Mouse (Mus musculus) thymus, adult 2 months (tissue): ENCODE measurements around the gene Alox5. TPM values are rescaled to one million over a fixed set of nuclear protein-coding genes. Genes with fewer than 3 reads are reported as not detected.

Source experiments
- DNase-seq: peaks from one replicate; pipeline ENCODE4 v3.0.0; 2021
- H3K27ac ChIP-seq: fragments of 200-500 bp; 2 replicates; pipeline ENCODE4 v1.5.1; 2012; ENCODE audit warnings: low read length, control low read depth; ENCODE audit not compliant: control insufficient read depth, insufficient read depth
- H3K27me3 ChIP-seq: fragments of 200-500 bp; 2 replicates; pipeline ENCODE4 v1.6.1; 2012; ENCODE audit warnings: mild to moderate bottlenecking, low read length, moderate library complexity, mixed read lengths; ENCODE audit not compliant: control insufficient read depth, insufficient read depth
- H3K36me3 ChIP-seq: fragments of 200-500 bp; 2 replicates; pipeline ENCODE4 v1.6.1; 2012; ENCODE audit warnings: mild to moderate bottlenecking, low read length, moderate library complexity; ENCODE audit not compliant: control insufficient read depth, insufficient read depth
- H3K4me1 ChIP-seq: fragments of 200-500 bp; replicated peaks from 2 replicates; pipeline ENCODE4 v1.6.1; 2012; ENCODE audit warnings: low read length; ENCODE audit not compliant: control insufficient read depth, insufficient read depth
- H3K4me3 ChIP-seq: fragments of 200-500 bp; 2 replicates; pipeline ENCODE4 v1.5.1; 2012; ENCODE audit warnings: mild to moderate bottlenecking, low read length, control low read depth, moderate library complexity; ENCODE audit not compliant: control insufficient read depth, insufficient read depth
- CTCF ChIP-seq: fragments of 200-500 bp; IDR thresholded peaks from 2 replicates; pipeline ENCODE4 v1.5.1; 2012; ENCODE audit warnings: mild to moderate bottlenecking, control low read depth, low read length, moderate library complexity, borderline replicate concordance; ENCODE audit not compliant: control insufficient read depth, poor library complexity, insufficient read depth; ENCODE audit errors: extremely low read depth
- POLR2A ChIP-seq: fragments of 200-500 bp; IDR thresholded peaks from 2 replicates; pipeline ENCODE4 v1.6.1; 2012; ENCODE audit warnings: mild to moderate bottlenecking, low read length, control low read depth, moderate library complexity; ENCODE audit not compliant: control insufficient read depth, poor library complexity, insufficient read depth; ENCODE audit errors: extremely low read depth
- WGBS: fragments of 180-500 bp; shearing (Covaris S2); methylation state at CpG from one replicate; pipeline ENCODE4 v1.1.7; 2018; 5-methylcytosine and 5-hydroxymethylcytosine counted together
- polyA plus RNA-seq: library from polyadenylated mRNA; depleted of rRNA; stranded (reverse); fragments of >200 nt; gene quantifications from 2 replicates; pipeline ENCODE4 v1.2.3, GENCODE M21; 2012

Gene Alox5
- polyA plus RNA-seq, 1 experiment, result 5.3 TPM

DNA sequence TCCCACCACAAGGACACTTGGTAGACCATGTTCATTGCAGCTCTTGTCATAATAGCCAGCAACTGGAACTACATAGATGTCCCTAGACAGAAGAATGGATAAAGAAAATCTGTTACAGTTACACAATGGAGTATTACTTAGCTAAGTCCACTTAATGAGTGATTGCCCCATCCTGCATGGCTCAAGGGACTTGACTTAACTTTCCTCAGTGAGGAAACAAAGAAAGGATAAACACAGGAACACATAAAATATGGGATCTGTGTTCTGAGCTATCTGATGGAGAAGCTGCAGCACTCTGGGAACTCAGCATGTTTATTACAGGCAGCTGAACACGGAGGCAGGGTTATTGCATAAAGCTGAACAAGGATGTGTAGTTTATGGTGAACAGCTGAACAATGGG is 24.1 kb upstream of the Alox5 start:
- Histone ChIP-seq H3K4me1 (no peaks in the 10 kb centered on the region), H3K36me3 (no peaks in the 10 kb centered on the region), H3K27ac (no peak overlapping the region), H3K27me3 (no peaks in the 10 kb centered on the region), H3K4me3 (no peak overlapping the region)
- WGBS, result 67% methylated on average over 1 of the region's 1 CpGs
- DNase-seq, result no peak
- TF ChIP-seq POLR2A (no peak), CTCF (no peak)

DNA sequence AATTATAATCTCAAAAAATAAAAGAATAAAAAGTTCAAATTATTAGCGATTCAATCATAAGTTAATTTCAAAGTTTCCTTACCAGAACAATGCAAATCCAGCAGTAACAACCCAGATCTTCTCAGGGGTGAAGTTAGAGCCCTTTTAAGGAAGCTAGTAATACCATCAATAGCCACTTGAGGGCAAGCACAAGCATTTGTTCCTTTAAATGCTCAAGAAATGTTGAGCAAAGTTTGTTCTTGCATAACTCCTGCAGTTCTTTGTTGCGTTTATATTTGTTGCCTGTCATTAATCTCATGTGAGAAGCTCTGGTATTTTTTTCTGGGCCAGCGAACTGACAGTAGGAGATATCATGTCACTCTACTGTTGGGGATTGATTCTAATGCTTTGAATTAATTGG is 7.1 kb upstream of the Alox5 start:
- Histone ChIP-seq H3K4me1 (no peaks in the 10 kb centered on the region), H3K4me3 (no peak overlapping the region), H3K27ac (no peak overlapping the region), H3K36me3 (no peaks in the 10 kb centered on the region), H3K27me3 (no peaks in the 10 kb centered on the region)
- WGBS, result 28% methylated on average over 3 of the region's 3 CpGs
- TF ChIP-seq CTCF (no peak), POLR2A (no peak)
- no peak for DNase-seq

DNA sequence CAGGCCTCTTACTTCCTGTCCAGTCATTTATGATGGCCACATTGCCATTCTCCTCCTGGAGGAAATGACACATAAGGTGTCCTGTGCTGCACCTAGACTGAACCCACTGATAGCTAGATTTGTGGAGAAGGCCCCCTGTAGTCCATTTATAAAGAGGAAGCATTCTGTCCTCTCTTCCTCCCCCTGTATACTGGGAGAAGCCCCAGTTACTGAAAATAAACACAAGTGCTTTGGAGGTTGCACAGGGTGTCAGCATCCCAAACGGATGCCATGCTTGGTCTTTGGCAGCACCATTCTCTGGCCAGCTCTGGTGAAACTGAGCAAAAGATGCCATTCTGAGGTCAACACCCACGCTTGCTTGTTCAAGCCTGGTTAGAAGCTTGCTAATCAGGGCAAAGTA is 1.7 kb downstream of the Alox5 start:
- TF ChIP-seq POLR2A, result no peak
- no peak for TF ChIP-seq CTCF
- Histone ChIP-seq H3K36me3 (no peaks in the 10 kb centered on the region), H3K27me3 (no peaks in the 10 kb centered on the region; the same call in 1 of the 2 replicates), H3K4me1 (peaks cover 4% of the 10 kb centered on the region; the same call in 1 of the 2 replicates), H3K4me3 (no peak overlapping the region), H3K27ac (no peak overlapping the region)
- WGBS, result 83% methylated on average over 2 of the region's 2 CpGs
- DNase-seq, result no peak

DNA sequence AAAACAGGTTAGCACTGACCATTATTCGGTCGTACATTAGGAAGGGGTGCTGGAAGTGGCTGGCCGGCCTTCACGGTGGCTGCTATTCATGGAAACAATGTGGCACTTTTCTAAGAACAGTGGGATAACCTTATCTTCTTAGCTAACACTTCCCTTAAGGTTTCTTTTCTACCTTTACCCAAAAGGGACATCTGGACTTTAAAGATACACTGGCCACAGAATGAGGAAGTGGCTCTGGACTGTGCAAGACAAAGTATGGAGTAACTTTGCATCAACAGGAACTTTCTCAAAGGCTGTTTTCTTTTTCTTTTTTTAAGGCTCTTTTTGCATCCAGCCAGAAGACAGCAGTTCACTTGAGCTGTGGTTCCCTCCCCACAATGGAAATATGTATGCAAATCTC is 2.2 kb downstream of the Alox5 start:
- H3K36me3 ChIP-seq, result no peaks in the 10 kb centered on the region
- WGBS, result 26% methylated on average over 4 of the region's 4 CpGs
- H3K4me1 ChIP-seq, result peaks cover 4% of the 10 kb centered on the region; the same call in 1 of the 2 replicates
- TF ChIP-seq CTCF (no peak), POLR2A (no peak)
- H3K27ac ChIP-seq, result no peak overlapping the region
- H3K27me3 ChIP-seq, result no peaks in the 10 kb centered on the region; the same call in 1 of the 2 replicates
- no peak for DNase-seq
- no peak overlapping the region for H3K4me3 ChIP-seq

DNA sequence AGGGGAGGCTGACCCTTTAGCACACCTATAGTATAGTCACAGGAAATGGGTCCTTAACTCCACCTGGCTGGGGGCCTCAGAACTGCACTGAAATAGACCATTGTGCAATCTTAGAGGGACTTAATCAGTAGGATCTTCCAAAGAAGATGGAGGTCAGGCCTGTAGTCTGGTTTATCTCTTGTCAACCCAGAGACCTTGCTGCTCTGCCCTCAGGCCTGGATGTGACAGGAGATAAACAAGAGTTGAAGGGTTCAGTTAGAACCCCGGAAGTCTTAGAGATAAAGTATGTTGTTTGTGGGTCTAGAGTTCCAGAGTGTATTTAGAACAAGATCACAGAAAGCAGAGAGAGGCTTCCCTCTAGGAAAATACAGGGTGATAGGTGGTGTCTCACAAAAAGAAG is 4.5 kb downstream of the Alox5 start:
- Histone ChIP-seq H3K27ac (no peak overlapping the region), H3K4me3 (no peak overlapping the region), H3K27me3 (no peaks in the 10 kb centered on the region; the same call in 1 of the 2 replicates), H3K36me3 (no peaks in the 10 kb centered on the region), H3K4me1 (peaks cover 4% of the 10 kb centered on the region; the same call in 1 of the 2 replicates)
- no peak for DNase-seq
- TF ChIP-seq CTCF (no peak), POLR2A (no peak)
- WGBS, result 75% methylated on average over 1 of the region's 1 CpGs

DNA sequence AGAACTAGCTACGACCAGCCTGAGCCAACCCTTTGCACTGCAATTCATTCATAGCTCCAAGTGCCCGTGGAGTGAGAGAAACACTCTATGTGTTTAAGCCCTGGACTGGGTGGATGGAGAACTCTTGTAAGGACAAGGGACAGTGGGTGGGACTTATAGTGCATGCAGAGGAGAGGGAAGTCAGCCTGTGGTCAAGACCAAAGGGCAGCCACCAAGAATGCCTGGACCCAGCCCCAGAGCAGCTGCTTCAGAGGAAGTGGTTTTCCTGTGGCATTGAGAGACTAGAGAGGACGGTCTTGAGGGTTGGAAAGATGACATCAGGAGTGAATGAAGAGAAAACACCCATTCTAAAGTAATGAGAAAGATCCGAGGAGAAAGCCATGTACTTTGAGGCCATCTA is 5.2 kb downstream of the Alox5 start:
- H3K36me3 ChIP-seq, result no peaks in the 10 kb centered on the region
- TF ChIP-seq CTCF (no peak), POLR2A (no peak)
- H3K27ac ChIP-seq, result no peak overlapping the region
- no peaks in the 10 kb centered on the region; the same call in 1 of the 2 replicates for H3K27me3 ChIP-seq
- H3K4me3 ChIP-seq, result no peak overlapping the region
- peaks cover 4% of the 10 kb centered on the region; the same call in 1 of the 2 replicates for H3K4me1 ChIP-seq
- 10% methylated on average over 4 of the region's 4 CpGs for WGBS
- DNase-seq, result no peak

DNA sequence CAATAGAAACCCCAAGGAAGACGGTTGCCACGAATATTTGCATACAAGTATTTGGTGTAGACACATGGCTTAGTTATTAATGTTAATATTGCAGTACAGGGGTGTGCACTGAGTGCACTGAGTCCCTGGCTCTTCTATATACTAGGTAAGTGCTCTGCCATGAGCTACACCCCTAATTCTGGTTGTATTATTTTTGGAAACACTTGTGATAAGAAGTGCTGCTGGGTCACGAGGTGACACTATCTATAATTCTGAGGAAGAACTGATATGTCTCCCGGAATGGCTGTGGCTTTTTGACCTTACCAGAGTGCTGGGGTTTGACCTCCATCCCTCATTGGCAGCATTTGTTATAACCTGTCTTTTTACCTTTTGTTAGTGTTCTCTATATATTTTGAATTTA is 20.1 kb downstream of the Alox5 start:
- no peaks in the 10 kb centered on the region for H3K4me1 ChIP-seq
- TF ChIP-seq CTCF, result no peak
- no peak for TF ChIP-seq POLR2A
- H3K36me3 ChIP-seq, result no peaks in the 10 kb centered on the region
- no peak overlapping the region for H3K27ac ChIP-seq
- no peak overlapping the region for H3K4me3 ChIP-seq
- no peaks in the 10 kb centered on the region for H3K27me3 ChIP-seq
- no peak for DNase-seq
- WGBS, result 93% methylated on average over 4 of the region's 4 CpGs

DNA sequence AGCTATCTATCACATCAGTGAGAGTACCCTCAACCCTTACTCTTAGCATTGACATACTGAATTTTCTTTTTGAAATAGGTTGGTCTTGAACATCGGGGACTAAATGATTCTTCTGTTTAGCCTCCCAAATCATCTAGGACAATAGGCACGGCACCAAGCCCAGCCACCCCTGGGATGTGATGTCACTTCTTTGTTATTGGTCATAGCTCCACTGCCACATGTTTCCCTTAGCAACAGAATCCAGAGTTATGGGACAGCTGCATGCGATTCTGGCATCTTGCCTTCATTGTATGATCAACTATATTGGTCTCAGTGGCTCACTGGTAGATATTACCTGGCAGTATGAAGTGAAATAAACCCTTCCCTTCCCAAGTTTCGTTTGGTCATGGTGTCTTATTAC is 20.5 kb downstream of the Alox5 start:
- 86% methylated on average over 4 of the region's 4 CpGs for WGBS
- no peaks in the 10 kb centered on the region for H3K36me3 ChIP-seq
- no peaks in the 10 kb centered on the region for H3K27me3 ChIP-seq
- DNase-seq, result no peak
- TF ChIP-seq CTCF, result no peak
- H3K27ac ChIP-seq, result no peak overlapping the region
- no peak overlapping the region for H3K4me3 ChIP-seq
- no peaks in the 10 kb centered on the region for H3K4me1 ChIP-seq
